Mouse (Mus musculus) CH12.LX (cell line): Measurements from ENCODE around the gene Zkscan4. TPM values are rescaled to one million over a fixed set of nuclear protein-coding genes. Genes with fewer than 3 reads are reported as not detected.
"Not testable (repeated sequence)": the region's sequence is repeated elsewhere in the genome, so short reads cannot be mapped to it uniquely, and the experiment has no call there.

ENCODE experiments used
- DNase-seq: peaks from one replicate; pipeline ENCODE4 v3.0.0-alpha.2; 2013; ENCODE audit errors: extremely low read depth
- H3K27ac ChIP-seq: 2 replicates; pipeline ENCODE4 v1.5.1; 2012; ENCODE audit warnings: low read depth, mild to moderate bottlenecking, control low read depth, moderate library complexity; ENCODE audit not compliant: insufficient read depth
- H3K27me3 ChIP-seq: replicated peaks from 2 replicates; pipeline ENCODE3; 2012; ENCODE audit warnings: inconsistent platforms
- H3K36me3 ChIP-seq, 2 experiments: replicated peaks in 1 of 2; 2 replicates each; pipeline versions ENCODE3 to v1.6.1; 2012; ENCODE audit warnings: inconsistent platforms in 1 of 2, low read length in 1 of 2, mild to moderate bottlenecking in 1 of 2, mixed read lengths in 1 of 2, moderate library complexity in 1 of 2; ENCODE audit not compliant: control insufficient read depth in 1 of 2, insufficient read depth in 1 of 2
- H3K4me1 ChIP-seq, 2 experiments: 2 replicates each; pipeline ENCODE4 v1.6.1; 2012; ENCODE audit warnings: inconsistent platforms in 1 of 2, moderate library complexity in 1 of 2; ENCODE audit not compliant: insufficient read depth in 2 of 2, control insufficient read depth in 1 of 2
- H3K4me2 ChIP-seq: 2 replicates; pipeline ENCODE4 v1.6.1; 2012; ENCODE audit warnings: low read depth, mild to moderate bottlenecking, control low read depth; ENCODE audit not compliant: poor library complexity, insufficient read depth, severe bottlenecking
- H3K4me3 ChIP-seq, 3 experiments: fragments of 150-350 bp in 1 of 3; sonication (generic) in 1 of 3; replicated peaks in 1 of 3; 2 replicates each; pipeline versions ENCODE3 to v1.5.1; 2011 to 2012; ENCODE audit warnings: low read depth in 2 of 3, low read length in 2 of 3, mild to moderate bottlenecking in 2 of 3, moderate library complexity in 2 of 3, control low read depth in 1 of 3, improper control_type of control experiment in 1 of 3, inconsistent platforms in 1 of 3, mixed read lengths in 1 of 3; ENCODE audit not compliant: poor library complexity in 1 of 3
- H3K79me2 ChIP-seq: replicated peaks from 2 replicates; pipeline ENCODE4 v1.6.1; 2012; ENCODE audit warnings: mild to moderate bottlenecking, moderate library complexity; ENCODE audit not compliant: control insufficient read depth, poor library complexity, insufficient read depth, severe bottlenecking; ENCODE audit errors: extremely low read depth
- H3K9ac ChIP-seq: 2 replicates; pipeline ENCODE4 v1.6.1; 2012; ENCODE audit warnings: low read depth, mild to moderate bottlenecking, control low read depth, moderate library complexity; ENCODE audit not compliant: insufficient read depth
- H3K9me3 ChIP-seq: replicated peaks from 2 replicates; pipeline ENCODE3; 2012; ENCODE audit warnings: low read length, inconsistent platforms, mixed read lengths
- CHD2 ChIP-seq: IDR thresholded peaks from 2 replicates; pipeline ENCODE4 v1.6.1; 2011; ENCODE audit warnings: low read length, improper control_type of control experiment
- EP300 ChIP-seq: IDR thresholded peaks from 2 replicates; pipeline ENCODE4 v1.6.1; 2011; ENCODE audit warnings: low read length, improper control_type of control experiment
- MAFK ChIP-seq: IDR thresholded peaks from 2 replicates; pipeline ENCODE4 v1.6.1; 2011; ENCODE audit warnings: low read length, improper control_type of control experiment; ENCODE audit not compliant: insufficient replicate concordance
- PAX5 ChIP-seq: IDR thresholded peaks from 2 replicates; pipeline ENCODE4 v1.6.1; 2012; ENCODE audit warnings: low read length, inconsistent platforms, mixed read lengths
- POLR2A ChIP-seq: IDR thresholded peaks from 2 replicates; pipeline ENCODE4 v1.6.1; 2011; ENCODE audit warnings: low read depth, mild to moderate bottlenecking, improper control_type of control experiment, low read length
- RAD21 ChIP-seq: IDR thresholded peaks from 2 replicates; pipeline ENCODE4 v1.6.1; 2011; ENCODE audit warnings: low read depth, mild to moderate bottlenecking, low read length, improper control_type of control experiment, moderate library complexity
- RCOR1 ChIP-seq: conservative IDR thresholded peaks from 2 replicates; pipeline ENCODE4 v1.6.1; 2012; ENCODE audit warnings: low read depth, mild to moderate bottlenecking, inconsistent platforms, low read length, improper control_type of control experiment
- TCF12 ChIP-seq: IDR thresholded peaks from 2 replicates; pipeline ENCODE4 v1.6.1; 2014; ENCODE audit warnings: low read depth, mild to moderate bottlenecking, inconsistent platforms, low read length, improper control_type of control experiment
- UBTF ChIP-seq: IDR thresholded peaks from 2 replicates; pipeline ENCODE4 v1.6.1; 2012; ENCODE audit warnings: low read depth, mild to moderate bottlenecking, inconsistent platforms, low read length, improper control_type of control experiment, moderate library complexity
- USF1 ChIP-seq: IDR thresholded peaks from 2 replicates; pipeline ENCODE4 v1.6.1; 2014; ENCODE audit warnings: low read depth, mild to moderate bottlenecking, inconsistent platforms, low read length, improper control_type of control experiment
- ZC3H11A ChIP-seq: IDR thresholded peaks from 2 replicates; pipeline ENCODE4 v1.6.1; 2012; ENCODE audit warnings: low read depth, mild to moderate bottlenecking, inconsistent platforms, low read length, improper control_type of control experiment
- ZKSCAN1 ChIP-seq: IDR thresholded peaks from 2 replicates; pipeline ENCODE4 v1.6.1; 2012; ENCODE audit warnings: low read depth, inconsistent platforms, low read length, improper control_type of control experiment, borderline replicate concordance
- ZNF384 ChIP-seq: IDR thresholded peaks from 2 replicates; pipeline ENCODE4 v1.6.1; 2012; ENCODE audit warnings: low read depth, low read length, improper control_type of control experiment, inconsistent platforms
- dilution Hi-C: fragments of 300-500 bp; cut with MboI; formaldehyde crosslinking; loops from 2 replicates; pipeline ENCODE4 v1.14.3; 2020; ENCODE audit warnings: low sequenced_read_pairs; ENCODE audit not compliant: extremely low pct_unique_long_range_greater_than_20kb, extremely low pct_ligation_motif_present
- in situ Hi-C: fragments of 300-500 bp; cut with MboI; formaldehyde crosslinking; loops from 3 replicates; pipeline ENCODE4 v1.14.3; 2019; ENCODE audit warnings: low sequenced_read_pairs, low pct_ligation_motif_present, low pct_unique_long_range_greater_than_20kb, mixed read lengths
- polyA plus RNA-seq: library from polyadenylated mRNA; unstranded; fragments of >175 nt; gene quantifications from 2 replicates; pipeline ENCODE4 v1.2.1, GENCODE M21; 2012; ENCODE audit warnings: low read depth; ENCODE audit not compliant: insufficient read length
- total RNA-seq, 2 experiments: library from RNA; depleted of rRNA; stranded (reverse); fragments of 300-350 nt in 1 of 2; fragments of >200 nt in 1 of 2; gene quantifications; 2 replicates each; pipeline ENCODE4 v1.2.3; 2012 to 2014

Gene Zkscan4
- total RNA-seq (2012; rRNA removed) (not detected in 2 replicates), total RNA-seq (2014; rRNA removed) (not detected in 2 replicates), polyA plus RNA-seq (not detected in 2 replicates)

GRCm38 (mm10) chr13:21478759-21479670 is at the start of gene Zkscan4, which contains the start of gene Gm10065:
Zkscan4 (plus strand) TSS chr13:21478907.
Gm10065 (minus strand) TSS chr13:21479441.
- H3K4me3 ChIP-seq, H3K27me3 ChIP-seq, H3K79me2 ChIP-seq, H3K4me2 ChIP-seq, H3K27ac ChIP-seq, H3K4me1 ChIP-seq, H3K36me3 ChIP-seq, dilution Hi-C loops, H3K9ac ChIP-seq, H3K9me3 ChIP-seq, DNase-seq, in situ Hi-C loops: not testable (repeated sequence)

- Histone ChIP-seq H3K27me3 (no peaks in the 10 kb centered on the region), H3K79me2 (no peaks in the 10 kb centered on the region), H3K36me3 (peaks cover 0 to 14% of the 10 kb centered on the region in 2 experiments), H3K4me1 (peaks cover 0 to 7% of the 10 kb centered on the region in 2 experiments; a peak in 2 of 4 replicates), H3K9ac (no peak overlapping the region), H3K27ac (no peak overlapping the region), H3K4me2 (no peak overlapping the region), H3K9me3 (no peaks in the 10 kb centered on the region), H3K4me3 (no peak overlapping the region)
- in situ Hi-C loops (no loop called here), dilution Hi-C loops (no loop called here)
- no peak for DNase-seq
- TF ChIP-seq UBTF (no peak), ZNF384 (no peak), POLR2A (no peak), USF1 (no peak), ZC3H11A (no peak), ZKSCAN1 (no peak), PAX5 (no peak), RCOR1 (no peak), RAD21 (no peak), MAFK (no peak), TCF12 (no peak), EP300 (no peak), CHD2 (no peak)
These were observed 43.2 kb upstream of the Zkscan4 start for GRCm38 (mm10) chr13:21435476-21435875.
